Mouse (Mus musculus) myocyte (in vitro differentiated cells): ENCODE measurements around the gene Rex1bd. TPM values are rescaled to one million over a fixed set of nuclear protein-coding genes. Genes with fewer than 3 reads are reported as not detected.

Experiments
- H3K27me3 ChIP-seq: one replicate; pipeline ENCODE4 v1.6.1; 2011; ENCODE audit not compliant: control insufficient read depth, insufficient read depth, insufficient read length
- H3K36me3 ChIP-seq: one replicate; pipeline ENCODE4 v1.6.1; 2011; ENCODE audit not compliant: control insufficient read depth, insufficient read depth
- H3K4me2 ChIP-seq: one replicate; pipeline ENCODE4 v1.6.1; 2011; ENCODE audit warnings: low read depth, control low read depth
- H3K4me3 ChIP-seq: one replicate; pipeline ENCODE4 v1.5.1; 2011; ENCODE audit warnings: mild to moderate bottlenecking, control low read depth, moderate library complexity
- H3K79me2 ChIP-seq: one replicate; pipeline ENCODE4 v1.6.1; 2011; ENCODE audit not compliant: control insufficient read depth, insufficient read depth
- H3ac ChIP-seq: one replicate; pipeline ENCODE4 v1.6.1; 2011; ENCODE audit not compliant: control insufficient read depth, insufficient read length
- CEBPB ChIP-seq: IDR thresholded peaks from 2 replicates; pipeline ENCODE4 v1.6.1; 2011; ENCODE audit warnings: mild to moderate bottlenecking, moderate library complexity; ENCODE audit not compliant: poor library complexity, insufficient read depth, severe bottlenecking
- E2F4 ChIP-seq: IDR thresholded peaks from one replicate; pipeline ENCODE4 v1.6.1; 2011; ENCODE audit warnings: mild to moderate bottlenecking, control low read depth, moderate library complexity; ENCODE audit not compliant: insufficient read depth
- MAX ChIP-seq: IDR thresholded peaks from one replicate; pipeline ENCODE4 v1.6.1; 2011; ENCODE audit warnings: low read depth, mild to moderate bottlenecking, control low read depth
- MYOD1 ChIP-seq, 3 experiments: IDR thresholded peaks; one replicate each; pipeline ENCODE4 v1.6.1; 2011; ENCODE audit warnings: control low read depth in 2 of 3, low read depth in 2 of 3, mild to moderate bottlenecking in 2 of 3, moderate library complexity in 1 of 3; ENCODE audit not compliant: insufficient read length in 2 of 3, control insufficient read depth in 1 of 3
- MYOG ChIP-seq, 3 experiments: IDR thresholded peaks; one replicate each; pipeline ENCODE4 v1.6.1; 2011; ENCODE audit warnings: control low read depth in 2 of 3, low read depth in 2 of 3, mild to moderate bottlenecking in 2 of 3; ENCODE audit not compliant: insufficient read length in 2 of 3, control insufficient read depth in 1 of 3, insufficient read depth in 1 of 3
- POLR2A ChIP-seq: IDR thresholded peaks from one replicate; pipeline ENCODE4 v1.6.1; 2011; ENCODE audit warnings: low read depth, mild to moderate bottlenecking, control low read depth, moderate library complexity; ENCODE audit not compliant: insufficient read length
- POLR2AphosphoS2 ChIP-seq: IDR thresholded peaks from one replicate; pipeline ENCODE4 v1.6.1; 2011; ENCODE audit warnings: low read depth, control low read depth; ENCODE audit not compliant: insufficient read length
- REST ChIP-seq: IDR thresholded peaks from one replicate; pipeline ENCODE4 v1.6.1; 2011; ENCODE audit warnings: mild to moderate bottlenecking, control low read depth, moderate library complexity; ENCODE audit not compliant: insufficient read depth, insufficient read length
- SRF ChIP-seq: IDR thresholded peaks from one replicate; pipeline ENCODE4 v1.6.1; 2011; ENCODE audit warnings: low read depth; ENCODE audit not compliant: control insufficient read depth, insufficient read length
- TCF12 ChIP-seq: IDR thresholded peaks from one replicate; pipeline ENCODE4 v1.6.1; 2011; ENCODE audit warnings: mild to moderate bottlenecking, control low read depth; ENCODE audit not compliant: poor library complexity, insufficient read depth, severe bottlenecking
- TCF3 ChIP-seq: IDR thresholded peaks from one replicate; pipeline ENCODE4 v1.6.1; 2011; ENCODE audit warnings: low read depth, control low read depth; ENCODE audit not compliant: insufficient read length
- USF1 ChIP-seq: IDR thresholded peaks from one replicate; pipeline ENCODE4 v1.6.1; 2011; ENCODE audit warnings: low read depth, mild to moderate bottlenecking, control low read depth, moderate library complexity
- polyA plus RNA-seq: library from polyadenylated mRNA; unstranded; fragments of >200 nt; fragmentation: generic; extraction: Trizol; gene quantifications from one replicate; pipeline ENCODE4 v1.2.1, GENCODE M21; 2012; ENCODE audit warnings: missing spikeins

Rex1bd gene
- polyA plus RNA-seq, 1 experiment, result 259 TPM

DNA sequence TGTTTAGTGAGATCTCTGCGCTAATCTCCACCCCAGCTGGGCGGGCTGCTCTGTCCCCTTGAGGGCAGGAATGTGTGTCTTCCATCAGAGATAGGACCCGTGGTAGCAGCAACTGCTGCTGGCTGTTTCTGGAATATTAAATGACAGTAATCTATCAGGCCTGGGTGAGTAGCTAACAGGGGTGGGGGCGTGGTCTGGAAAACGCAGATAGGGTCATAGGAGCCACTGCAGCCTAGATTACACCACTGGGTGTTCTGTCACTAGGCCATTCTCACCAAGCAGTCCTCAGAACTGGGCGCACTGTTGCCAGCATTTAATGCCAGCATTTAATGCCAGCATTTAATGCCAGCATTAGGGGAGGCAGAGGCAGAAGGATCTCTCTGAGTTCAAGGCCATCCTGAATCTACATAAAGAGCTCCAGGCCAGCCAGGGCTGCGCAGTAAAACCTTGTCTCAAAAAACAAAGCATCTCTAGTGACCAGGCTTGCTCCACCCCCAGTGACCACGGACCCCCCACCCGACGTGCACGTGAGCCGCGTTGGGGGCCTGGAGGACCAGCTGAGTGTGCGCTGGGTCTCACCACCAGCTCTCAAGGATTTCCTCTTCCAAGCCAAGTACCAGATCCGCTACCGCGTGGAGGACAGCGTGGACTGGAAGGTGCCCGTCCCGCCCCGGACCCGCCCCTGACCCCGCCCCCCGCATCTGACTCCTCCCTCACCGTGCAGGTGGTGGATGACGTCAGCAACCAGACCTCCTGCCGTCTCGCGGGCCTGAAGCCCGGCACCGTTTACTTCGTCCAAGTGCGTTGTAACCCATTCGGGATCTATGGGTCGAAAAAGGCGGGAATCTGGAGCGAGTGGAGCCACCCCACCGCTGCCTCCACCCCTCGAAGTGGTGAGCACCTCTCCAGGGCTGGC is 5.9 kb downstream of the Rex1bd start:
- Histone ChIP-seq H3K4me3 (no peak overlapping the region), H3K27me3 (no peaks in the 10 kb centered on the region)

DNA sequence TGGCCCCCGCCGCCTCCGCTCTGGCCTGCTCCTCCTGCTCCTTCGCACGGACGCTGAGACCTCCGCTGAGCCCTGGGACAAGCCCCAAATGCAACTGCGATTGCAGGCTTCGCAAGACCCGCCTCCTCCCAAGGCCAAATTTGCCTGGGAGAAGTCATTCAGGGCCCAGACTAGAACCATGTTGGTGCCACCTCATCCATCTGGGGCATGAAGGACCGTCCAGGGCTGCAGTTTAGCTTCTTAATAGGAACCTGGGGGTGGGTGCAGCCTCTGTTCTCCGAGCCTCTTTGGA is 10.8 kb downstream of the Rex1bd start:
- Histone ChIP-seq H3K36me3 (no peaks in the 10 kb centered on the region), H3K79me2 (peaks cover 13% of the 10 kb centered on the region), H3K27me3 (no peaks in the 10 kb centered on the region), H3K4me2 (peak overlapping the region; percentile 79), H3ac (no peak overlapping the region), H3K4me3 (no peak overlapping the region)
- TF ChIP-seq POLR2AphosphoS2, result no peak
- TF ChIP-seq TCF3, result no peak
- no peak for TF ChIP-seq MYOD1 (IDR thresholded peaks at IDR 0.05; ENCODE audit: control insufficient read depth in 1 of 3, insufficient read length in 2 of 3, low read depth in 2 of 3)
- TF ChIP-seq REST, result no peak
- no peak for TF ChIP-seq TCF12
- no peak for TF ChIP-seq CEBPB
- TF ChIP-seq MYOG (IDR thresholded peaks at IDR 0.05; ENCODE audit: control insufficient read depth in 1 of 3, insufficient read depth in 1 of 3, insufficient read length in 2 of 3, low read depth in 2 of 3), result no peak
- TF ChIP-seq MAX, result no peak
- no peak for TF ChIP-seq E2F4
- no peak for TF ChIP-seq USF1
- no peak for TF ChIP-seq SRF
- no peak for TF ChIP-seq POLR2A

More for the DNA sequence above, 5.9 kb downstream of the Rex1bd start:
- TF ChIP-seq POLR2AphosphoS2 (no peak), TCF12 (no peak), POLR2A (no peak), MAX (no peak), SRF (no peak), E2F4 (no peak), MYOG (IDR thresholded peaks at IDR 0.05; ENCODE audit: control insufficient read depth in 1 of 3, insufficient read depth in 1 of 3, insufficient read length in 2 of 3, low read depth in 2 of 3) (no peak), CEBPB (no peak), REST (no peak), MYOD1 (IDR thresholded peaks at IDR 0.05; ENCODE audit: control insufficient read depth in 1 of 3, insufficient read length in 2 of 3, low read depth in 2 of 3) (no peak), TCF3 (no peak), USF1 (no peak)
- Histone ChIP-seq H3ac (no peak overlapping the region), H3K4me2 (no peak overlapping the region), H3K79me2 (peaks cover 6% of the 10 kb centered on the region), H3K36me3 (no peaks in the 10 kb centered on the region)

DNA sequence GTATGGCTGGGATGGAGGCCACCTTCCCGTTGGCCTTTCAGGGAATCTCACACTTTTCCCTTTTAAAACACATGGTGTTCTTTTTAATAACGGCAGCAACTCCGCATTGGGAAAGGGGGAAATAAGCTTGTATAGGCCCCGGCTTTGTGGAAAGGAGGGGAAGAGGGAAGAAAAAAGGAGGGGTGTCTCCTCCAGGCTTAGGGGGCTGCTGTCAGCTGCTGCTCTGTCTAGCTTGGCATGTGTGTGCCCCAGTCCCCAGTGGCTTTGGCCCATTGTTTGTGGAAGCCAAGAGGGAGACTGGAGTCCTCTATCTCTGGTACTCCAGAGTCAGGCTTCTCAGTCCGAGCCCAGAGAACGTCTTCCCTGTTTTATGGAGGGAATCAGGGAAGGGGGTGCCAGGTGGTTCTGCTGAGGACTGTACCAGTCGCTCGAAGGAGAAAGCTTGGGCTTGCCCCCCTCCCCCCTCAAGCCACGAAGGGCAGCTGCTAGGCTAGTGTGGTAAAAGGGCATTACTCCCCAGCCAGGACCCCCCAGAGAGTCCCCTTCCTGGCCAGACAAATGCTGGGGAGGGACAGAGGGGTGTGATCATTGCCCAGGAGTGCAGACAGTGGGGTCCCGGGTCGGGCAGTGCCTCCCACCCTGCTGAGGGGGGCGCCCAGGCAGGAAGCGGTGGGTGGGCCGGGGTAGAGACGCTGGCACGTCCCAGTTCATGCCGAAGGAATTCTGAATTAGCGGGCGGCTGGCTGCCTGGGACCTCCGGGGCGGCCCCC is 11.4 kb downstream of the Rex1bd start:
- Histone ChIP-seq H3K79me2 (peaks cover 13% of the 10 kb centered on the region), H3ac (peak overlapping the region; percentile 5), H3K36me3 (no peaks in the 10 kb centered on the region), H3K27me3 (no peaks in the 10 kb centered on the region), H3K4me3 (peak overlapping the region; percentile 47), H3K4me2 (peak overlapping the region; percentile 79)
- no peak for TF ChIP-seq MYOD1 (IDR thresholded peaks at IDR 0.05; ENCODE audit: control insufficient read depth in 1 of 3, insufficient read length in 2 of 3, low read depth in 2 of 3)
- TF ChIP-seq SRF, result no peak
- TF ChIP-seq REST, result no peak
- TF ChIP-seq TCF12, result no peak
- no peak for TF ChIP-seq MYOG (IDR thresholded peaks at IDR 0.05; ENCODE audit: control insufficient read depth in 1 of 3, insufficient read depth in 1 of 3, insufficient read length in 2 of 3, low read depth in 2 of 3)
- TF ChIP-seq POLR2A, result no peak
- no peak for TF ChIP-seq MAX
- no peak for TF ChIP-seq TCF3
- TF ChIP-seq USF1, result no peak
- TF ChIP-seq POLR2AphosphoS2, result no peak
- TF ChIP-seq E2F4, result no peak
- TF ChIP-seq CEBPB, result no peak

DNA sequence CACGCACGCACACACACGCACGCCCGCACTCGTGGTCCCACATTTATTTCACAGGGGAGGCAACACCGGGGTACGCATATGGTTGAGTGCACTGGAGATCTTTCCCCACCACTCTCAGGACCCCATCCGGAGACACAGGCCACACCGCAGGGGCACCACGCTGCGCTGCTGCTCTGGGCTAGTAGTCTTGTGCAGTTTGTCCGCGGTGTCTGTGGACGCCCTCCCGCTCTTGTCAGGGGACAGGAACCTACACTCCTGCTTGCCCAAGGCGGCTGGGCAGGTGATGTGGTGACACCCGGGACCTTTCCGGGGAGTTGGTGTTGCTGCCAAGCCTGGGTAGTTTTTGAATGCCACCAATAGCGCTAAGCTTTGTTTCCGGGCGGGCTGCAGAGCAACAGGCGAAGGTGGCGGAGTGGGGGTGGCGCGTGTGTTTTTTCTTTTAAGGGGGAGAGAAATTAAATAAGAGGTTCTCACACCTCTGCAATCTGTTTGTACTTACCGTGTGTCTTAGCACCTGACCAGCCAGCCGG is 12.1 kb downstream of the Rex1bd start:
- Histone ChIP-seq H3K4me3 (peak overlapping the region; percentile 47), H3K4me2 (peak overlapping the region; percentile 79), H3K36me3 (no peaks in the 10 kb centered on the region), H3K79me2 (peaks cover 13% of the 10 kb centered on the region), H3ac (peak overlapping the region; percentile 32), H3K27me3 (no peaks in the 10 kb centered on the region)
- no peak for TF ChIP-seq TCF12
- TF ChIP-seq POLR2AphosphoS2, result no peak
- TF ChIP-seq CEBPB, result no peak
- no peak for TF ChIP-seq USF1
- TF ChIP-seq POLR2A, result no peak
- TF ChIP-seq SRF, result no peak
- TF ChIP-seq MYOG (IDR thresholded peaks at IDR 0.05; ENCODE audit: control insufficient read depth in 1 of 3, insufficient read depth in 1 of 3, insufficient read length in 2 of 3, low read depth in 2 of 3), result no peak
- no peak for TF ChIP-seq MYOD1 (IDR thresholded peaks at IDR 0.05; ENCODE audit: control insufficient read depth in 1 of 3, insufficient read length in 2 of 3, low read depth in 2 of 3)
- TF ChIP-seq MAX, result no peak
- TF ChIP-seq REST, result no peak
- TF ChIP-seq TCF3, result no peak
- TF ChIP-seq E2F4, result no peak
